ENCODE assay signal across 12 mouse cellular contexts in genomic region chr14:60525979-60526378, GRCm38 (mm10).
DNase-seq lines count a peak whose midpoint lies in the region; ATAC-seq lines count a peak whose summit lies in the region.
"Had no signal": no experiment of that assay in that cellular context is flagged by ENCODE, and none has a peak within 500 bp of the region (broad histone marks: within the 10 kb centered on the region; RNA-seq: fewer than 3 reads in every experiment).

No protein-coding gene starts in this region.

- no peak for DNase-seq in forebrain, embryonic 10.5 days (ENCODE audit: extremely low spot score, low spot score)
- DNase-seq in midbrain, embryonic 10.5 days (ENCODE audit: low spot score): no peak
- DNase-seq: adrenal gland, adult 8-10 months had no signal

- H3K9me3 ChIP-seq in forebrain, embryonic 10.5 days: no peaks in the 10 kb centered on the region
- no peaks in the 10 kb centered on the region for H3K9me3 ChIP-seq in forebrain, embryonic 16.5 days (ENCODE audit: control insufficient read depth, low read length)
- no peaks in the 10 kb centered on the region for H3K9me3 ChIP-seq in midbrain, embryonic 10.5 days (replicated peaks)
- H3K9me3 ChIP-seq in midbrain, embryonic 15.5 days: no peaks in the 10 kb centered on the region
- H3K9me3 ChIP-seq in neural tube, embryonic 14.5 days (ENCODE audit: control insufficient read depth, low read length): no peaks in the 10 kb centered on the region
- H3K9me3 ChIP-seq in neural tube, embryonic 15.5 days (replicated peaks): no peaks in the 10 kb centered on the region
- H3K9me3 ChIP-seq: embryonic facial prominence, embryonic 13.5 days; embryonic facial prominence, embryonic 15.5 days; forebrain, embryonic 13.5 days; forebrain, embryonic 15.5 days had no signal

- no peaks in the 10 kb centered on the region for H3K27me3 ChIP-seq in forebrain, embryonic 10.5 days (ENCODE audit: poor library complexity, severe bottlenecking)
- no peaks in the 10 kb centered on the region for H3K27me3 ChIP-seq in forebrain, embryonic 16.5 days (replicated peaks; ENCODE audit: control insufficient read depth, insufficient read depth, low read length)
- H3K27me3 ChIP-seq in midbrain, embryonic 10.5 days (ENCODE audit: low read depth, poor library complexity, severe bottlenecking): no peaks in the 10 kb centered on the region
- no peaks in the 10 kb centered on the region for H3K27me3 ChIP-seq in midbrain, embryonic 15.5 days (replicated peaks)
- no peaks in the 10 kb centered on the region for H3K27me3 ChIP-seq in neural tube, embryonic 14.5 days (ENCODE audit: control insufficient read depth, insufficient read depth, low read length)
- H3K27me3 ChIP-seq in neural tube, embryonic 15.5 days (replicated peaks): no peaks in the 10 kb centered on the region
- H3K27me3 ChIP-seq: embryonic facial prominence, embryonic 13.5 days; embryonic facial prominence, embryonic 15.5 days; forebrain, embryonic 13.5 days; forebrain, embryonic 15.5 days had no signal

- H3K4me2 ChIP-seq in forebrain, embryonic 16.5 days (ENCODE audit: low read length): no peak overlapping the region
- H3K4me2 ChIP-seq in midbrain, embryonic 15.5 days: no peak overlapping the region
- H3K4me2 ChIP-seq in neural tube, embryonic 14.5 days (ENCODE audit: low read depth, low read length): no peak overlapping the region
- H3K4me2 ChIP-seq in neural tube, embryonic 15.5 days: no peak overlapping the region
- H3K4me2 ChIP-seq: embryonic facial prominence, embryonic 13.5 days; embryonic facial prominence, embryonic 15.5 days; forebrain, embryonic 13.5 days; forebrain, embryonic 15.5 days had no signal

- no peak overlapping the region for H3K9ac ChIP-seq in forebrain, embryonic 16.5 days (replicated peaks; ENCODE audit: low read depth, low read length)
- H3K9ac ChIP-seq in midbrain, embryonic 15.5 days: no peak overlapping the region
- H3K9ac ChIP-seq in neural tube, embryonic 14.5 days (replicated peaks; ENCODE audit: low read depth, low read length): no peak overlapping the region
- H3K9ac ChIP-seq in neural tube, embryonic 15.5 days (replicated peaks): no peak overlapping the region
- H3K9ac ChIP-seq: embryonic facial prominence, embryonic 13.5 days; embryonic facial prominence, embryonic 15.5 days; forebrain, embryonic 13.5 days; forebrain, embryonic 15.5 days had no signal

- peaks cover 33% of the 10 kb centered on the region for H3K4me1 ChIP-seq in forebrain, embryonic 10.5 days
- H3K4me1 ChIP-seq in forebrain, embryonic 16.5 days (replicated peaks; ENCODE audit: control insufficient read depth, insufficient read depth, low read length): peaks cover 11% of the 10 kb centered on the region
- peaks cover 29% of the 10 kb centered on the region for H3K4me1 ChIP-seq in midbrain, embryonic 10.5 days
- peaks cover 8% of the 10 kb centered on the region; the same call in 1 of the 2 replicates for H3K4me1 ChIP-seq in midbrain, embryonic 15.5 days
- no peaks in the 10 kb centered on the region for H3K4me1 ChIP-seq in neural tube, embryonic 14.5 days (ENCODE audit: control insufficient read depth, insufficient read depth, low read length)
- peaks cover 3% of the 10 kb centered on the region for H3K4me1 ChIP-seq in neural tube, embryonic 15.5 days

- no peak for ATAC-seq in forebrain, embryonic 16.5 days
- ATAC-seq in midbrain, embryonic 15.5 days (replicated peaks): no peak
- 0 out of 2 replicates have a peak, but pooled peaks have one; percentile 19 for ATAC-seq in neural tube, embryonic 14.5 days (ENCODE audit: low read depth)
- no peak for ATAC-seq in neural tube, embryonic 15.5 days (ENCODE audit: low FRiP score)

- peak overlapping the region; percentile 40; the same call in 1 of the 2 replicates for H3K27ac ChIP-seq in forebrain, embryonic 10.5 days
- H3K27ac ChIP-seq in forebrain, embryonic 16.5 days (ENCODE audit: low read length): no peak overlapping the region
- peak overlapping the region; percentile 57 for H3K27ac ChIP-seq in midbrain, embryonic 10.5 days (replicated peaks)
- no peak overlapping the region for H3K27ac ChIP-seq in midbrain, embryonic 15.5 days
- H3K27ac ChIP-seq in neural tube, embryonic 14.5 days (ENCODE audit: low read depth, low read length): no peak overlapping the region
- no peak overlapping the region for H3K27ac ChIP-seq in neural tube, embryonic 15.5 days (replicated peaks)
- H3K27ac ChIP-seq: embryonic facial prominence, embryonic 13.5 days; embryonic facial prominence, embryonic 15.5 days; forebrain, embryonic 13.5 days; forebrain, embryonic 15.5 days had no signal

- H3K36me3 ChIP-seq in forebrain, embryonic 10.5 days (replicated peaks): no peaks in the 10 kb centered on the region
- no peaks in the 10 kb centered on the region for H3K36me3 ChIP-seq in forebrain, embryonic 16.5 days (ENCODE audit: control insufficient read depth, insufficient read depth)
- no peaks in the 10 kb centered on the region for H3K36me3 ChIP-seq in midbrain, embryonic 10.5 days
- H3K36me3 ChIP-seq in midbrain, embryonic 15.5 days (replicated peaks): no peaks in the 10 kb centered on the region
- no peaks in the 10 kb centered on the region for H3K36me3 ChIP-seq in neural tube, embryonic 14.5 days (ENCODE audit: control insufficient read depth, insufficient read depth, low read length)
- H3K36me3 ChIP-seq in neural tube, embryonic 15.5 days: no peaks in the 10 kb centered on the region
- H3K36me3 ChIP-seq: embryonic facial prominence, embryonic 13.5 days; embryonic facial prominence, embryonic 15.5 days; forebrain, embryonic 15.5 days had no signal

- H3K4me3 ChIP-seq in forebrain, embryonic 10.5 days: no peak overlapping the region
- no peak overlapping the region for H3K4me3 ChIP-seq in forebrain, embryonic 16.5 days (replicated peaks; ENCODE audit: low read length)
- H3K4me3 ChIP-seq in midbrain, embryonic 10.5 days: no peak overlapping the region
- H3K4me3 ChIP-seq in midbrain, embryonic 15.5 days: no peak overlapping the region
- H3K4me3 ChIP-seq in neural tube, embryonic 14.5 days (ENCODE audit: low read depth, low read length): no peak overlapping the region
- H3K4me3 ChIP-seq in neural tube, embryonic 15.5 days (replicated peaks): no peak overlapping the region
- H3K4me3 ChIP-seq: embryonic facial prominence, embryonic 13.5 days; embryonic facial prominence, embryonic 15.5 days; erythroblast, embryonic 14.5 days; forebrain, embryonic 13.5 days; forebrain, embryonic 15.5 days had no signal

- WGBS in forebrain, embryonic 10.5 days: 78% methylated on average over 3 of the region's 3 CpGs
- WGBS in forebrain, embryonic 16.5 days: 75% methylated on average over 3 of the region's 3 CpGs
- WGBS in midbrain, embryonic 10.5 days: 79% methylated on average over 3 of the region's 3 CpGs
- WGBS in midbrain, embryonic 15.5 days: 83% methylated on average over 3 of the region's 3 CpGs
- 66% methylated on average over 3 of the region's 3 CpGs for WGBS in neural tube, embryonic 14.5 days
- WGBS in neural tube, embryonic 15.5 days: 74% methylated on average over 3 of the region's 3 CpGs

Comparison
In these comparisons a context has a peak if more than half of its experiments do, and no peak if none do; other contexts are left out.
1. H3K27ac ChIP-seq: peak in forebrain, embryonic 10.5 days (single experiment) and midbrain, embryonic 10.5 days (single experiment); none in forebrain, embryonic 16.5 days (single experiment), midbrain, embryonic 15.5 days (single experiment), neural tube, embryonic 14.5 days (single experiment) and neural tube, embryonic 15.5 days (single experiment).